ENCODE assay signal across 25 mouse cellular contexts in genomic region chr1:54611891-54612290, GRCm38 (mm10). TPM values are rescaled to one million over a fixed set of nuclear protein-coding genes. Genes with fewer than 3 reads are reported as not detected.
DNase-seq lines count a peak whose midpoint lies in the region; ATAC-seq and TF ChIP-seq lines count a peak whose summit lies in the region.
"Had no signal": no experiment of that assay in that cellular context is flagged by ENCODE, and none has a peak within 500 bp of the region (broad histone marks: within the 10 kb centered on the region; RNA-seq: fewer than 3 reads in every experiment).

No protein-coding gene starts in this region.

- H3K9me3 ChIP-seq in lung, embryonic 14.5 days (ENCODE audit: low read depth, low read length): no peaks in the 10 kb centered on the region
- H3K9me3 ChIP-seq in embryonic facial prominence, embryonic 10.5 days: peaks cover 3% of the 10 kb centered on the region; the same call in 1 of the 2 replicates
- H3K9me3 ChIP-seq in intestine, embryonic 14.5 days (ENCODE audit: control insufficient read depth, low read length): no peaks in the 10 kb centered on the region
- H3K9me3 ChIP-seq in stomach, embryonic 14.5 days (ENCODE audit: control insufficient read depth, low read depth, low read length): no peaks in the 10 kb centered on the region
- H3K9me3 ChIP-seq in midbrain, embryonic 14.5 days (ENCODE audit: control insufficient read depth, low read length): no peaks in the 10 kb centered on the region
- H3K9me3 ChIP-seq: hindbrain, embryonic 15.5 days had no signal

- H3K4me3 ChIP-seq in lung, embryonic 14.5 days (ENCODE audit: low read depth, low read length): no peak overlapping the region
- no peak overlapping the region for H3K4me3 ChIP-seq in lung, adult 2 months (replicated peaks; ENCODE audit: extremely low read depth, low read depth, low read length)
- no peak overlapping the region for H3K4me3 ChIP-seq in embryonic facial prominence, embryonic 10.5 days
- no peak overlapping the region for H3K4me3 ChIP-seq in intestine, embryonic 14.5 days (ENCODE audit: low read depth, low read length)
- no peak overlapping the region for H3K4me3 ChIP-seq in stomach, embryonic 14.5 days (ENCODE audit: low read depth, low read length)
- H3K4me3 ChIP-seq in midbrain, embryonic 14.5 days (replicated peaks; ENCODE audit: low read depth, low read length): no peak overlapping the region
- H3K4me3 ChIP-seq: embryonic facial prominence, embryonic 12.5 days; heart, embryonic 13.5 days; hindbrain, embryonic 15.5 days; layer of hippocampus, adult 2 months had no signal

- no peak overlapping the region for H3K4me2 ChIP-seq in lung, embryonic 14.5 days
- no peak overlapping the region for H3K4me2 ChIP-seq in intestine, embryonic 14.5 days (ENCODE audit: low read length)
- no peak overlapping the region for H3K4me2 ChIP-seq in stomach, embryonic 14.5 days (replicated peaks; ENCODE audit: low read depth, low read length)
- no peak overlapping the region for H3K4me2 ChIP-seq in midbrain, embryonic 14.5 days (ENCODE audit: low read length)
- H3K4me2 ChIP-seq: embryonic facial prominence, embryonic 12.5 days; heart, embryonic 13.5 days; hindbrain, embryonic 15.5 days had no signal

- H3K9ac ChIP-seq in lung, embryonic 14.5 days: no peak overlapping the region
- H3K9ac ChIP-seq in intestine, embryonic 14.5 days (ENCODE audit: low read length): no peak overlapping the region
- H3K9ac ChIP-seq in stomach, embryonic 14.5 days (replicated peaks; ENCODE audit: low read depth, low read length): no peak overlapping the region
- no peak overlapping the region for H3K9ac ChIP-seq in midbrain, embryonic 14.5 days (replicated peaks; ENCODE audit: low read length)
- H3K9ac ChIP-seq: embryonic facial prominence, embryonic 12.5 days; heart, embryonic 13.5 days; hindbrain, embryonic 15.5 days had no signal

- 34% methylated on average over 7 of the region's 7 CpGs for WGBS in lung, embryonic 14.5 days
- 44% methylated on average over 7 of the region's 7 CpGs for WGBS in lung, adult 2 months
- 75% methylated on average over 7 of the region's 7 CpGs for WGBS in embryonic facial prominence, embryonic 10.5 days
- 59% methylated on average over 7 of the region's 7 CpGs for WGBS in intestine, embryonic 14.5 days
- WGBS in stomach, embryonic 14.5 days: 42% methylated on average over 7 of the region's 7 CpGs
- WGBS in midbrain, embryonic 14.5 days: 81% methylated on average over 7 of the region's 7 CpGs

- TF ChIP-seq CTCF in lung, embryonic 14.5 days (IDR thresholded peaks at IDR 0.05; ENCODE audit: low read depth): no peak
- no peak for TF ChIP-seq CTCF in lung, adult 2 months (IDR thresholded peaks at IDR 0.05; ENCODE audit: insufficient read depth, low read length)

- ATAC-seq in lung, embryonic 14.5 days (ENCODE audit: insufficient read depth): peak; percentile 31; the same call in 1 of the 2 replicates
- peak; percentile 33; the same call in 1 of the 2 replicates for ATAC-seq in intestine, embryonic 14.5 days (replicated peaks; ENCODE audit: low FRiP score, low TSS enrichment, low read depth)
- ATAC-seq in stomach, embryonic 14.5 days (ENCODE audit: insufficient number of reproducible peaks, insufficient read depth, low FRiP score, low read depth): peak; percentile 56; the same call in 1 of the 2 replicates
- ATAC-seq in midbrain, embryonic 14.5 days (ENCODE audit: low FRiP score, low TSS enrichment): no peak
- ATAC-seq: forebrain, embryonic 16.5 days had no signal

- no peaks in the 10 kb centered on the region for H3K36me3 ChIP-seq in lung, embryonic 14.5 days (ENCODE audit: insufficient read depth)
- no peaks in the 10 kb centered on the region for H3K36me3 ChIP-seq in embryonic facial prominence, embryonic 10.5 days (replicated peaks)
- no peaks in the 10 kb centered on the region for H3K36me3 ChIP-seq in intestine, embryonic 14.5 days (ENCODE audit: control insufficient read depth, insufficient read depth, low read length)
- H3K36me3 ChIP-seq in stomach, embryonic 14.5 days (ENCODE audit: control insufficient read depth, insufficient read depth, low read length): no peaks in the 10 kb centered on the region
- no peaks in the 10 kb centered on the region for H3K36me3 ChIP-seq in midbrain, embryonic 14.5 days (ENCODE audit: control insufficient read depth, insufficient read depth, low read length)
- H3K36me3 ChIP-seq: embryonic facial prominence, embryonic 12.5 days; heart, embryonic 13.5 days; hindbrain, embryonic 15.5 days had no signal

- TF ChIP-seq POLR2A in lung, adult 2 months (IDR thresholded peaks at IDR 0.05; ENCODE audit: borderline replicate concordance, extremely low read depth, low read depth, low read length): no peak

- no peaks in the 10 kb centered on the region for H3K27me3 ChIP-seq in lung, embryonic 14.5 days (ENCODE audit: insufficient read depth, low read length)
- no peaks in the 10 kb centered on the region for H3K27me3 ChIP-seq in embryonic facial prominence, embryonic 10.5 days (replicated peaks; ENCODE audit: low read depth, poor library complexity, severe bottlenecking)
- no peaks in the 10 kb centered on the region for H3K27me3 ChIP-seq in intestine, embryonic 14.5 days (replicated peaks; ENCODE audit: control insufficient read depth, insufficient read depth, low read length)
- H3K27me3 ChIP-seq in stomach, embryonic 14.5 days (ENCODE audit: control insufficient read depth, insufficient read depth, low read length): no peaks in the 10 kb centered on the region
- no peaks in the 10 kb centered on the region for H3K27me3 ChIP-seq in midbrain, embryonic 14.5 days (ENCODE audit: control insufficient read depth, insufficient read depth, low read length)
- H3K27me3 ChIP-seq: embryonic facial prominence, embryonic 12.5 days; heart, embryonic 13.5 days; hindbrain, embryonic 15.5 days had no signal

- peak overlapping the region; percentile 45; the same call in 1 of the 2 replicates for H3K27ac ChIP-seq in lung, embryonic 14.5 days (ENCODE audit: low read depth)
- H3K27ac ChIP-seq in embryonic facial prominence, embryonic 10.5 days (replicated peaks): no peak overlapping the region
- no peak overlapping the region for H3K27ac ChIP-seq in intestine, embryonic 14.5 days (ENCODE audit: low read depth)
- H3K27ac ChIP-seq in stomach, embryonic 14.5 days (ENCODE audit: low read length): peak overlapping the region; percentile 48; the same call in 1 of the 2 replicates
- no peak overlapping the region for H3K27ac ChIP-seq in midbrain, embryonic 14.5 days (replicated peaks; ENCODE audit: low read depth, low read length)
- H3K27ac ChIP-seq: embryonic facial prominence, embryonic 12.5 days; heart, embryonic 13.5 days; hindbrain, embryonic 15.5 days; layer of hippocampus, adult 2 months had no signal

- peak; percentile 42 for DNase-seq in lung, embryonic 14.5 days
- DNase-seq in lung, adult 2 months: no peak
- DNase-seq in embryonic facial prominence, embryonic 10.5 days (ENCODE audit: low spot score): peak; percentile 11
- DNase-seq in intestine, embryonic 14.5 days (ENCODE audit: low spot score): no peak
- DNase-seq in gastrocnemius, postnatal 4 days (ENCODE audit: low spot score in 2 of 2): no peak
- no peak for DNase-seq in midbrain, embryonic 14.5 days
- DNase-seq in frontal cortex, postnatal 14 days (ENCODE audit: low spot score in 2 of 2): no peak
- DNase-seq: adrenal gland, postnatal 14 days; B cell, adult 2 months; cerebellum, adult 11 months; cerebellum, postnatal 10 days; heart, adult 18-20 months; heart, postnatal 36 days; kidney, adult 18-20 months; kidney, postnatal 10 days; layer of hippocampus, postnatal 36 days; liver; lung, postnatal 36 days; retina, postnatal 1 day had no signal

- H3K4me1 ChIP-seq in lung, embryonic 14.5 days (ENCODE audit: insufficient read depth): peaks cover 6% of the 10 kb centered on the region; the same call in 1 of the 2 replicates
- H3K4me1 ChIP-seq in lung, adult 2 months (ENCODE audit: control insufficient read depth, insufficient read depth, low read length): no peaks in the 10 kb centered on the region
- 0 out of 2 replicates have a peak, but pooled peaks cover 3% of the 10 kb centered on the region for H3K4me1 ChIP-seq in embryonic facial prominence, embryonic 10.5 days
- no peaks in the 10 kb centered on the region for H3K4me1 ChIP-seq in intestine, embryonic 14.5 days (replicated peaks; ENCODE audit: control insufficient read depth, insufficient read depth, low read length)
- no peaks in the 10 kb centered on the region for H3K4me1 ChIP-seq in stomach, embryonic 14.5 days (ENCODE audit: control insufficient read depth, insufficient read depth, low read length)
- H3K4me1 ChIP-seq in midbrain, embryonic 14.5 days (ENCODE audit: control insufficient read depth, insufficient read depth, low read length): no peaks in the 10 kb centered on the region
- H3K4me1 ChIP-seq: embryonic facial prominence, embryonic 12.5 days; hindbrain, embryonic 15.5 days had no signal

RNA-seq across cellular contexts. Expression of gene Pgap1, which starts 54.4 kb away (rescaled TPM):
- 8.3 and 8.8 TPM in 2 replicates for polyA plus RNA-seq in lung, embryonic 14.5 days (2014; fragmentation: Nextera tagmentation; extraction: Ambion mirVana)
- polyA plus RNA-seq in lung, adult 2 months (2012; rRNA removed): 0.67 and 1.4 TPM in 2 replicates
- 5.8 and 6.2 TPM in 2 replicates for polyA plus RNA-seq in embryonic facial prominence, embryonic 10.5 days (2016; fragmentation: Nextera tagmentation; extraction: Ambion mirVana)
- 13.0 and 14.6 TPM in 2 replicates for polyA plus RNA-seq in intestine, embryonic 14.5 days (2014; fragmentation: Nextera tagmentation; extraction: Ambion mirVana)
- 25.9 and 26.9 TPM in 2 replicates for polyA plus RNA-seq in stomach, embryonic 14.5 days (2014; fragmentation: Nextera tagmentation; extraction: Ambion mirVana)
- 1 to 10 TPM; 8.6 to 9.0 TPM for total RNA-seq in gastrocnemius, postnatal 4 days (2021)
- polyA plus RNA-seq in midbrain, embryonic 14.5 days (2014; fragmentation: Nextera tagmentation; extraction: Ambion mirVana): 53.5 and 68.4 TPM in 2 replicates

Comparison
In these comparisons a context has a peak if more than half of its experiments do, and no peak if none do; other contexts are left out.
1. DNase-seq: peak in lung, embryonic 14.5 days (single experiment) and embryonic facial prominence, embryonic 10.5 days (single experiment); none in lung, adult 2 months (single experiment), intestine, embryonic 14.5 days (single experiment), gastrocnemius, postnatal 4 days (0 of 2), midbrain, embryonic 14.5 days (single experiment) and frontal cortex, postnatal 14 days (0 of 2).
2. H3K27ac ChIP-seq: peak in lung, embryonic 14.5 days (single experiment) and stomach, embryonic 14.5 days (single experiment); none in embryonic facial prominence, embryonic 10.5 days (single experiment), intestine, embryonic 14.5 days (single experiment) and midbrain, embryonic 14.5 days (single experiment).